10 mouse cellular contexts compared by ENCODE assay signal in genomic region chr2:126619249-126619704, GRCm38 (mm10). TPM values are rescaled to one million over a fixed set of nuclear protein-coding genes. Genes with fewer than 3 reads are reported as not detected.
A peak's percentile ranks its signal among the peaks of the same experiment; 100 is the strongest.
DNase-seq lines count a peak whose midpoint lies in the region; ATAC-seq and TF ChIP-seq lines count a peak whose summit lies in the region.
"Had no signal": no experiment of that assay in that cellular context is flagged by ENCODE, and none has a peak within 500 bp of the region (broad histone marks: within the 10 kb centered on the region; RNA-seq: fewer than 3 reads in every experiment).

Gene Hdc (minus strand): TSS chr2:126619299.

- no peak for DNase-seq in heart, embryonic 10.5 days (ENCODE audit: low spot score)
- no peak for DNase-seq in heart, postnatal 36 days
- DNase-seq in lung, postnatal 0 days (ENCODE audit: low spot score) = no peak
- DNase-seq in lung, postnatal 14 days = no peak
- DNase-seq in heart, postnatal 0 days (ENCODE audit: low spot score) = peak; percentile 48
- no peak for DNase-seq in layer of hippocampus, postnatal 10 days (ENCODE audit: low spot score in 2 of 2)

- no peaks in the 10 kb centered on the region for H3K36me3 ChIP-seq in heart, embryonic 10.5 days
- H3K36me3 ChIP-seq in lung, postnatal 0 days (ENCODE audit: insufficient read depth, low read length) = no peaks in the 10 kb centered on the region
- H3K36me3 ChIP-seq in heart, postnatal 0 days (replicated peaks; ENCODE audit: control insufficient read depth, insufficient read depth, low read length) = no peaks in the 10 kb centered on the region
- H3K36me3 ChIP-seq in midbrain, embryonic 16.5 days (ENCODE audit: control insufficient read depth, insufficient read depth, low read length) = no peaks in the 10 kb centered on the region
- H3K36me3 ChIP-seq: embryonic facial prominence, embryonic 12.5 days had no signal

- H3K9ac ChIP-seq in lung, postnatal 0 days (replicated peaks; ENCODE audit: low read depth) = no peak within 1 kb of the TSS
- H3K9ac ChIP-seq in heart, postnatal 0 days (replicated peaks; ENCODE audit: low read depth, low read length) = peak within 1 kb of the TSS; percentile 25
- no peak within 1 kb of the TSS for H3K9ac ChIP-seq in midbrain, embryonic 16.5 days (ENCODE audit: low read depth, low read length)
- H3K9ac ChIP-seq: embryonic facial prominence, embryonic 12.5 days had no signal

- H3K4me1 ChIP-seq in heart, embryonic 10.5 days = peaks cover 21% of the 10 kb centered on the region
- no peaks in the 10 kb centered on the region for H3K4me1 ChIP-seq in lung, postnatal 0 days (ENCODE audit: insufficient read depth, low read depth, low read length)
- peaks cover 13% of the 10 kb centered on the region; the same call in 1 of the 2 replicates for H3K4me1 ChIP-seq in heart, postnatal 0 days (ENCODE audit: control insufficient read depth, insufficient read depth)
- no peaks in the 10 kb centered on the region for H3K4me1 ChIP-seq in midbrain, embryonic 16.5 days (ENCODE audit: control insufficient read depth, insufficient read depth, low read length)
- H3K4me1 ChIP-seq: embryonic facial prominence, embryonic 12.5 days had no signal

- TF ChIP-seq EP300 in lung, postnatal 0 days (IDR thresholded peaks at IDR 0.05) = no peak; the same call in 1 of the 2 replicates
- TF ChIP-seq EP300 in heart, postnatal 0 days (IDR thresholded peaks at IDR 0.05; ENCODE audit: low read depth) = no peak

- TF ChIP-seq CTCF in lung, postnatal 0 days (IDR thresholded peaks at IDR 0.05) = no peak
- TF ChIP-seq CTCF in heart, postnatal 0 days (IDR thresholded peaks at IDR 0.05; ENCODE audit: low read depth) = no peak

- peak within 1 kb of the TSS; percentile 71 for H3K27ac ChIP-seq in heart, embryonic 10.5 days
- peak within 1 kb of the TSS; percentile 38; the same call in 1 of the 2 replicates for H3K27ac ChIP-seq in lung, postnatal 0 days (ENCODE audit: low read length)
- H3K27ac ChIP-seq in heart, postnatal 0 days (ENCODE audit: low read depth) = peak within 1 kb of the TSS; percentile 67
- no peak within 1 kb of the TSS for H3K27ac ChIP-seq in midbrain, embryonic 16.5 days (ENCODE audit: low read length)
- H3K27ac ChIP-seq: embryonic facial prominence, embryonic 12.5 days had no signal

- H3K4me2 ChIP-seq in lung, postnatal 0 days (replicated peaks; ENCODE audit: low read depth, low read length) = peak within 1 kb of the TSS; percentile 11; the same call in 1 of the 2 replicates
- H3K4me2 ChIP-seq in heart, postnatal 0 days (ENCODE audit: low read depth, low read length) = peak within 1 kb of the TSS; percentile 46
- no peak within 1 kb of the TSS for H3K4me2 ChIP-seq in midbrain, embryonic 16.5 days (ENCODE audit: low read length)
- H3K4me2 ChIP-seq: embryonic facial prominence, embryonic 12.5 days; midbrain, embryonic 11.5 days had no signal

- intact Hi-C loops in heart, postnatal 36 days (cut with DNase I) = no loop called here

- no peaks in the 10 kb centered on the region for H3K27me3 ChIP-seq in heart, embryonic 10.5 days (ENCODE audit: insufficient read depth, poor library complexity, severe bottlenecking)
- H3K27me3 ChIP-seq in lung, postnatal 0 days (replicated peaks; ENCODE audit: insufficient read depth, low read length) = no peaks in the 10 kb centered on the region
- no peaks in the 10 kb centered on the region for H3K27me3 ChIP-seq in heart, postnatal 0 days (ENCODE audit: control insufficient read depth, insufficient read depth, low read length)
- no peaks in the 10 kb centered on the region for H3K27me3 ChIP-seq in midbrain, embryonic 16.5 days (ENCODE audit: control insufficient read depth, insufficient read depth, low read depth, low read length)
- H3K27me3 ChIP-seq: embryonic facial prominence, embryonic 12.5 days had no signal

- 33% methylated on average over 14 of the region's 14 CpGs for WGBS in heart, embryonic 10.5 days
- 42% methylated on average over 14 of the region's 14 CpGs for WGBS in lung, postnatal 0 days
- WGBS in heart, postnatal 0 days = 29% methylated on average over 14 of the region's 14 CpGs
- WGBS in midbrain, embryonic 16.5 days = 77% methylated on average over 14 of the region's 14 CpGs

- no peak for ATAC-seq in lung, postnatal 0 days
- ATAC-seq in heart, postnatal 0 days (ENCODE audit: insufficient read depth, low read depth) = 0 out of 2 replicates have a peak, but pooled peaks have one; percentile 22
- no peak for ATAC-seq in neutrophil, adult 5-6 weeks (ENCODE audit: extremely low read depth, insufficient number of reproducible peaks, low FRiP score, poor library complexity, severe bottlenecking)
- ATAC-seq in midbrain, embryonic 16.5 days = no peak

- peak within 1 kb of the TSS; percentile 31; the same call in 1 of the 2 replicates for H3K4me3 ChIP-seq in heart, embryonic 10.5 days
- H3K4me3 ChIP-seq in lung, postnatal 0 days (ENCODE audit: low read depth, low read length) = no peak within 1 kb of the TSS
- no peak within 1 kb of the TSS for H3K4me3 ChIP-seq in heart, postnatal 0 days (ENCODE audit: low read depth, low read length)
- no peak within 1 kb of the TSS for H3K4me3 ChIP-seq in midbrain, embryonic 16.5 days (ENCODE audit: low read depth, low read length)
- H3K4me3 ChIP-seq: embryonic facial prominence, embryonic 12.5 days had no signal

- H3K9me3 ChIP-seq in heart, embryonic 10.5 days = no peaks in the 10 kb centered on the region
- no peaks in the 10 kb centered on the region for H3K9me3 ChIP-seq in lung, postnatal 0 days (ENCODE audit: low read length)
- no peaks in the 10 kb centered on the region for H3K9me3 ChIP-seq in heart, postnatal 0 days (replicated peaks; ENCODE audit: control insufficient read depth, low read length)
- H3K9me3 ChIP-seq in midbrain, embryonic 16.5 days (replicated peaks; ENCODE audit: control insufficient read depth, low read length, poor library complexity, severe bottlenecking) = no peaks in the 10 kb centered on the region
- H3K9me3 ChIP-seq: embryonic facial prominence, embryonic 12.5 days had no signal

RNA-seq across cellular contexts. Expression of gene Hdc, which starts in this region (rescaled TPM):
- polyA plus RNA-seq in heart, embryonic 10.5 days (2016; fragmentation: Nextera tagmentation; extraction: Ambion mirVana) = 3.5 and 4.1 TPM in 2 replicates
- total RNA-seq in heart, postnatal 36 days (2021) = 1 to 10 TPM in 1 of 2 experiments, under 1 TPM in 1; 0.95 to 1.2 TPM
- 35.2 and 41.5 TPM in 2 replicates for polyA plus RNA-seq in lung, postnatal 0 days (2015; fragmentation: Nextera tagmentation; extraction: Ambion mirVana)
- 11.2 and 14.0 TPM in 2 replicates for total RNA-seq in heart, postnatal 0 days (2014; rRNA removed; ENCODE audit: low replicate concordance)
- polyA plus RNA-seq in heart, postnatal 0 days (2015; fragmentation: Nextera tagmentation; extraction: Ambion mirVana) = 7.2 and 8.4 TPM in 2 replicates
- total RNA-seq in neutrophil, adult 5-6 weeks (2017) = 364 and 376 TPM in 2 replicates
- 1.1 and 1.7 TPM in 2 replicates for polyA plus RNA-seq in midbrain, embryonic 16.5 days (2015; fragmentation: Nextera tagmentation; extraction: Ambion mirVana)
- 1 to 10 TPM; 1.3 to 1.8 TPM for total RNA-seq in layer of hippocampus, postnatal 10 days (2021)

Comparison
In these comparisons a context has a peak if more than half of its experiments do, and no peak if none do; other contexts are left out.
1. RNA of gene Hdc (total RNA-seq): 364 to 376 TPM in neutrophil, adult 5-6 weeks; 11.2 to 14.0 TPM in heart, postnatal 0 days, 1.3 to 1.8 TPM in layer of hippocampus, postnatal 10 days and 0.95 to 1.2 TPM in heart, postnatal 36 days; every median in the first group is over 10 times any median in the second.